Mouse (Mus musculus) embryonic fibroblast, embryonic 13.5 days (primary cell): ENCODE data around the gene Mylk. TPM values are rescaled to one million over a fixed set of nuclear protein-coding genes. Genes with fewer than 3 reads are reported as not detected.

Source experiments
- H3K27ac ChIP-seq: 2 replicates; pipeline ENCODE4 v1.5.1; 2012; ENCODE audit warnings: low read length, control low read depth, inconsistent platforms; ENCODE audit not compliant: insufficient read depth
- H3K4me1 ChIP-seq: 2 replicates; pipeline ENCODE4 v1.6.1; 2011; ENCODE audit warnings: low read length; ENCODE audit not compliant: control insufficient read depth, insufficient read depth
- H3K4me3 ChIP-seq: 2 replicates; pipeline ENCODE4 v1.5.1; 2011; ENCODE audit warnings: mild to moderate bottlenecking, control low read depth, low read length; ENCODE audit not compliant: insufficient read depth
- CTCF ChIP-seq: IDR thresholded peaks from 2 replicates; pipeline ENCODE4 v1.5.1; 2011; ENCODE audit warnings: mild to moderate bottlenecking, control low read depth, low read length, moderate library complexity, borderline replicate concordance; ENCODE audit not compliant: insufficient read depth
- POLR2A ChIP-seq: IDR thresholded peaks from 2 replicates; pipeline ENCODE4 v1.6.1; 2011; ENCODE audit warnings: low read depth, mild to moderate bottlenecking, control low read depth, low read length, moderate library complexity
- polyA plus RNA-seq: library from polyadenylated mRNA; stranded (reverse); fragments of >200 nt; gene quantifications from 2 replicates; pipeline ENCODE4 v1.2.4, GENCODE M21; 2011; ENCODE audit warnings: low read depth; ENCODE audit not compliant: missing spikeins, insufficient read length

Gene Mylk
- polyA plus RNA-seq, 1 experiment = 60.8 TPM

DNA sequence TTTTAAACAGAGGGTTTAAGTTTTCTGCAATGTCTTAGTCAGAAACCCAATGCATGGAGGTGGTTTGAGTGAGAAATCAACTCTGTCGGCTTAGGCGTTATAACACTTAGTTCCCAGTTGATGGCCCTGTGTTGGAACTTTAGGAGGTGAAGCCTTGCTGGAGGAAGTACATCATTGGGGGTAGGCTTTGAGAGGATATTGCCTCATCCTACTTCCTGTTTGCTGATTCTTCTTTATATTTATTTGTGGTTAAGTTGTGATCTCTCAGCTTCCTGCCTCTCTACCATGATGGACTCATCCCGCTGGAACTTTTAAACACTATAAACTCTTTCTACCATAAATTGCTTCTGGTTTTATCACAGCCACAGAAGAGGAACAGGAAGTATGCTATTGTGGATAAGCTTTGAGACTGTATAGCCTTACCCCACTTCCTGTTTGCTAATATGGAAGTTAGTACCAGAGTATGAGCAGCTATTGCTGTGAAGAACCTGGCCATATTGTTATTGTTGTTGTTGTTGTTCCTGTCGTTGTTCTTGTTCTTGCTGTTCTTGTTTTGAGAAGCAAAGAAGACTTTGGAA lies 6.3 kb upstream of the Mylk start:
- no peaks in the 10 kb centered on the region for H3K4me1 ChIP-seq
- H3K4me3 ChIP-seq = no peak overlapping the region
- TF ChIP-seq POLR2A (no peak), CTCF (no peak)
- no peak overlapping the region for H3K27ac ChIP-seq

DNA sequence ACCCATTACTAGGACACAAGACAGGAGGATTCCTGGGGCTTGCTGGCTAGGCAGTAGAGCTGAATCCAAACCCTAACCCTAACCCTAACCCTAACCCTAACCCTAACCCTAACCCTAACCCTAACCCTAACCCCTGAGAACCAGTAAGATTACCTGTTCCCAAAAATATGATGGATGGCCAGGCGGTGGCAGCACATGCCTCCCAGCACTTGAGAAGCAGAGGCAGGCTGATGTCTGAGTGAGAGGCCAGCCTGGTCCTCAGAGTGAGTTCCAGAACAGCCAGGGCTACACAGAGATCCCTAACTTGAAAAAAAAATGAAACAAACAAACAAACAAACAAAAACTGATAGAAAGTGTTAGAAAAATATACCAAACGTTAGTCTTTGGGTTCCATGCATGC lies 2.1 kb upstream of the Mylk start:
- H3K4me3 ChIP-seq = no peak overlapping the region
- 0 out of 2 replicates have a peak, but pooled peaks cover 3% of the 10 kb centered on the region for H3K4me1 ChIP-seq
- TF ChIP-seq CTCF (peak; percentile 32; the same call in 1 of the 2 replicates), POLR2A (no peak)
- H3K27ac ChIP-seq = no peak overlapping the region

DNA sequence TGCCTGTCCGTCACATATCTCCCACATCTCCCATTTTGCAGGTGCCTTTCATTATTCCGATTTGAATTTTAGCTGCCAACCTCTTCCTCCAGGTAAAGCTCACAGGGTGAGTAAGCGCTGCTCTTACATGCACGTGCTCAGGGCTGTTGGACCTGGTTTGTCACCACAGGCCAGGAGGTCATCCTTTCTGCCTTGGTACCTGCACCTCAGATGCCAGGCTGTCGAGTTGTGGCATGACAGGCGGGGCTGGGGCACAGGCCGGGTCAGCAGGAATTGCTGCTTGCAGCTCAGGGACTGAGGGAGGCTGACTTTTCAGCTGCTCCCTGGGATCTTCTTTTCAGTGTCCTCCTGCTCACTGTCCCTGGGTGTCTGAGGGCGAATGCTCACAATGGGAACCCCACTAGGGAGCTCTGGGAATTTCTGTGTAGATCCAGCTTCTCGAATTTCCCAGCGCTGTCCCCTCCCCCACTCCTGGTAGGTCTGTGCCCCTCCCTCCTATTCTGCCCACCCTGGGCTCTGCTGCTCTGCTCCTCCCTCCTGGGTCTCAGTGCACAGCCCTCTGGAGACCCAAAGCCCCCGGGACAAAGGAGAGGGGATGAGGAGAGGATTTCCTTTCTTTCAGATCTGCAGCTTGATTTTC lies 3.2 kb downstream of the Mylk start:
- H3K4me3 ChIP-seq = no peak overlapping the region
- TF ChIP-seq POLR2A (no peak), CTCF (no peak)
- 0 out of 2 replicates have a peak, but pooled peaks cover 3% of the 10 kb centered on the region for H3K4me1 ChIP-seq
- no peak overlapping the region for H3K27ac ChIP-seq

DNA sequence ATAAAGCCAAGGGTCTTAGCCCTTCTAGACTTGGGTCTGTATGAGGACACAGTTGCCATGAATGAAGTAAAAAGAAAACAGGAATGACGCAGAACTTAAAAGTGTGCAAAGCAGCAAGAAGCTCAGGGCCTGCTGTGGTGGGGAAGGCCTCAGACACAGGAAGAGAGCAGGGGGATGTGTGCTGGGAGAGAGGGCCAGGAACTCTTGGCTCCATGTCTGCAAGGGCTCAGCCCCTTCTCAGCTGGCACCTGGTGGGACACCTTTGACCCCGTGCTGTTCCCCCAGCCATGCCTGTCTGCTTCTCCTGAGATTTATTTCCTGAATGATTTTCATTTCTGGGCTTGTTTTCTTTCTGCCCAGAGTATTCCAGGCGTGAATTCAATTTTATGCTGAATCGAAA lies 4.5 kb downstream of the Mylk start:
- H3K27ac ChIP-seq = no peak overlapping the region
- TF ChIP-seq CTCF = no peak
- no peak for TF ChIP-seq POLR2A
- 0 out of 2 replicates have a peak, but pooled peaks cover 3% of the 10 kb centered on the region for H3K4me1 ChIP-seq
- no peak overlapping the region for H3K4me3 ChIP-seq

DNA sequence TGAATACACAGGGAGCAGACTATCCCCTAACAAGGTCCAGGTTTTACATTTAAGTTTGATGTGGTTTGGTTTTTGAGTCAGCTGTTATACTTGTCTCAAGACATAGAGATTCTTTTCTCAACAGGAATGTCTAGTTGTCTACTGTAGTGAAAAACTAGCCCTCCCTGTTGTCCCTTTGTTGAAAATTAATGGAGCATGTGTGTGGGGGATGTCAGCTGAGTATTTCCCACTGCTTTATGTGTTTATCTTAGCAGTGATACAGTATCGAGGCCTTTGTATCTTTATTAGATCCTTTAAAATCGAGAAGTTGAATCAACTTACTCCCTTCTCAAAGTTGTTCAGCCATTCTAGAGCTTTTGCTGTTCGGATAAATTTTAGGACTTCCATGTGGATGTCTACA lies 7.0 kb downstream of the Mylk start:
- Histone ChIP-seq H3K4me3 (no peak overlapping the region), H3K4me1 (no peaks in the 10 kb centered on the region), H3K27ac (no peak overlapping the region)
- TF ChIP-seq CTCF (no peak), POLR2A (no peak)

DNA sequence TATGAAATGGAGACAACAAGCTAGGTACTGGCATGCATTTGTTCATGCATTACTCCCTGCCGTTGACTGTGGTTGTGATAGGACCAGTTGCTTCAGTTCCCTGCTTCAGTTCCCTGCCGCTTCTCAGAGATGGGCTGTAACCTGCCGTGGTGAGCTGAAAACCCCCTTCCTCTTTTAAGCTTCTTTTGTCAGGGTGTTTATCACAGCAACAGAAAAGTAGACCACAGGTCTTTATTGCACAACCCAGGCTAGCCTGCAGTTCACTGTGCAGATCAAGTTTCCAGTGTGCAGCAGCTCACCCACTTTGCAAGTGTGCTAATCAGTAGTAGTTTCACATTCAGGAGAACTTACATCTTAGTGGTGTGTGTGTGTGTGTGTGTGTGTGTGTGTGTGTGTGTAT lies 8.0 kb downstream of the Mylk start:
- no peak overlapping the region for H3K27ac ChIP-seq
- no peak overlapping the region for H3K4me3 ChIP-seq
- H3K4me1 ChIP-seq = no peaks in the 10 kb centered on the region
- no peak for TF ChIP-seq CTCF
- no peak for TF ChIP-seq POLR2A

DNA sequence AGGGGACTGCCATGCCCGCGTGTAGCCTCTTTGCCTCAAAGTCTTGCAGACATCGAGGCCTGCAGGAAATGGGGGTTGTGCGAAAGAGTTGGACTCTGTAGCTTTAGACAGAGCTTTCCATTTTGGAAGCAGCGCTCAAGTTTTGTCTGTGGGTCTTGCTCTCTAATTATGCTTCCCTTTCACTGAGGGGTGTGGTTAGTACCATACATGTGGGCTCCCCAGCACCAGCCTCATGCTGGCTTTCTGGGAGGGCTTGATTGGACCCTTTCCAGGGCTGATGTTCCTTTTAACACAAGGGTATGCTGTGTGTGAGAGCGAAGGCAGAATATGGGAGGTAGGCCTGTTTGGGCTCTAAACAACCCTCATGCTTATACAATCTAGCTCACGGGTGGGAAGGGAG lies 12.0 kb downstream of the Mylk start:
- TF ChIP-seq POLR2A = no peak
- TF ChIP-seq CTCF = no peak
- no peak overlapping the region for H3K27ac ChIP-seq
- no peak overlapping the region for H3K4me3 ChIP-seq
- H3K4me1 ChIP-seq = no peaks in the 10 kb centered on the region

DNA sequence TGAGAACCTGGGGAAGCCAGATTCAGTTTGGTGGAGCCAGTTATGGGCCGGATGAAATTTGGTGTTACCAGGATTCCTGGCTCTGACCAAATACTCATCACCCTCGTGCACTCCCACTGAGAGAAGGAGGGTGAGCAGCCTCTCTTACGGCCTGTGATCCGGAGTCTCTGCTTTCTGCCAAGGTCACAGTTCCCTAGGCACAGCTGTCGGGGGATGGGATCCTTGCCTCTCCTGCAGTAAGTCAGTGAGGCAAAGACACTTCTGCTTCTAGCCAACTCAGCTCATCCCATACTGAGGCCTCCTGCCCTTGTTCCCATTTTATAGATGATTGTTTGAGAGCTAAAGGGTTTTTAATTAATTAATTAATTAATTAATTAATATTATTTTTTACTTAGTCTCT lies 13.2 kb downstream of the Mylk start:
- H3K4me1 ChIP-seq = no peaks in the 10 kb centered on the region
- no peak overlapping the region for H3K4me3 ChIP-seq
- no peak overlapping the region for H3K27ac ChIP-seq
- no peak for TF ChIP-seq POLR2A
- no peak for TF ChIP-seq CTCF

DNA sequence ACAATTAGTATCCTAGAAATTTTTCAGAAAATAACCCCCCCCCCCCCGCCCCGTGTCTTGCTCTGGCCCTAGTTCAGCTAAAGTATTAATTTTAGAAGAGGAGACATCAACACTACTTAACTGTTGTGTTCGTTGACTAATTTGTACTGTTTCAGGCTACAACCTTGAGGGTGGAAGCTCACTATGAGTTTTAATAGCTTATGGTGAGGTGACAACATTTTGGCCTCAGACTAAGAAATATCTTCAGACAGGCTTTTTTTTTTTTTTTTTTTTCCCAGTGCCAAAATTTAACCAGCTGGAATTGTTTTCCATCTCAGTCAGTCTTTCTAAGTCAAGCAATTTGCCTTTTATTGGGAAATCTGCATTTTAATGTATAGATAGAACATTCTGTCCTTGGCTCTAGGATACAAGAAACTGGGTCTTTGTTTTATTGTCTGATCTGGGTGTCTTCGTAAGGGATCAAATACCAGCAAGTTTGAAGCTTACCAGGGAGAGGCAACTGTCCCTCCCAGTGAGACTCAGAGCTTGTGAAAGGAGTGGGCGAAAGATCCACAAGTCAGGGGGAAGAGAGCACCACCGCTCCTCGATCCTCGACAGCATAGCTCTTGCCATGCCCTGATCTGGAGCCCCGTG lies 19.1 kb downstream of the Mylk start:
- TF ChIP-seq CTCF = no peak
- TF ChIP-seq POLR2A = no peak
- no peak overlapping the region for H3K4me3 ChIP-seq
- H3K4me1 ChIP-seq = no peaks in the 10 kb centered on the region
- H3K27ac ChIP-seq = no peak overlapping the region

DNA sequence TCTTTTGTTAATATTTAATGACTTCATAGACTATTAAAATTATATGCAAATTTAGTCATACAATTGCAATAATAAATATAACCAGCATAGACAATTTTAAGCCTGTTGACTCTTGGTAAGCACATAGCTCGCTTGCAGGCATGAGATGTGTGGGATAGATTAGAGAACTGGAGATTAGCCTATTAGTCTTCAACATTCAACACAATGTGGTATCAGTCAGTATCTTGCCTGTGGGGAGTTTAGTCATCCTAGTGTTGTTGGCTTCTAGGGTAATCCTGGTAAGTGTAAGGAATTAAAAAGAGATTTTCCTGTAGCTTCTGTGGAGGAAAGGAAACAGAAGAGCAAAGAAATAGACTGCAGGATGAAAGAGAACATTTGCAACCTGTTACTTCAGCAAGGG lies 20.7 kb downstream of the Mylk start:
- Histone ChIP-seq H3K27ac (no peak overlapping the region), H3K4me1 (no peaks in the 10 kb centered on the region), H3K4me3 (no peak overlapping the region)
- TF ChIP-seq POLR2A = no peak
- no peak for TF ChIP-seq CTCF

DNA sequence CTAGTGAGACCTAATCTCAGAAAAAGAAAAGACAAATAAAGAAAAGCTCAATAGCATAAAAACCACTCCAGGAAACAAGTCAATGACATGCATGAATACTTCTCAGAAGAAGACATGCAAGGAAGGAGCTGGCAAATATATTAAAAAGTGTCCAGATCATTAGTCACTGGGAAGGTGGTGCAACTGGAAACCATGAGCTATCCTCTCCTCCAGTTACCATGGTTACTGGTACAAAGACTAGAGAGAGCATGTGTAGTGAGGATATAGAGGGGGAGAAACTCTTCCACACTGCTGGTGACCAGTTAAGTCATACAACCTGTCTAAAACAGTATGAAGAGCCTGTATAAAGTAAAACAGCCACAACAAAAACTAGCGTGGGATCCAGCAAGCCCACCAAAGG lies 21.2 kb downstream of the Mylk start:
- TF ChIP-seq CTCF (no peak), POLR2A (no peak)
- H3K4me1 ChIP-seq = no peaks in the 10 kb centered on the region
- no peak overlapping the region for H3K4me3 ChIP-seq
- H3K27ac ChIP-seq = no peak overlapping the region
